Mouse (Mus musculus): ENCODE measurements at regions not wholly inside any gene's neighbourhood (a gene's known extent, or its start where the extent isn't known, plus 50 kb on each side); places are given as distances from the start of the nearest gene placed in this dataset.

- no peak for DNase-seq (ENCODE audit: extremely low spot score, low spot score)
Measured at GRCm38 (mm10) chr11:7944956-7945515, 719.3 kb downstream of the Tns3 start.

GRCm38 (mm10) chr11:7944373-7944772, 720.0 kb downstream of the Tns3 start:
- DNase-seq (ENCODE audit: extremely low spot score, low spot score) = no peak

DNA sequence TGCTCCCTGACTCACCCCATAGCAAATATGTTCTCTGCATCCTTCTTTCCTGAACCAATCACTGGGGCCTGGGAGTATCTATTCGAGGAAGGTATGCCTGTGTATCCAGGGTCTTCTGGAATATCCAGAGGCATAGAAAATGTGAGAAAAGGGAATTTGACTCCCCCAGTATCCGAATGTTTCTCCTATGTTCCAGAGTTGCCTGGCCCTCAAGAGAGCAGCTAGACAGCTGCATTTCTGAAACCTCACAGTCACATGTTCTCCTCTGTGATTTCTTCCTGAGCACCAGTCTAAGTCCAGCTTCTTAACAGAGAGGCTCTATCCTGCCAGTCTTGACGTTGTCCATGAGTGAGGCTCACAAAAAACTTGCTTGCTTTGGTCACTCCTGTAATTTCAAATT, 719.9 kb upstream of the Igfbp3 start:
- no peak for DNase-seq (ENCODE audit: extremely low spot score, low spot score)

DNA sequence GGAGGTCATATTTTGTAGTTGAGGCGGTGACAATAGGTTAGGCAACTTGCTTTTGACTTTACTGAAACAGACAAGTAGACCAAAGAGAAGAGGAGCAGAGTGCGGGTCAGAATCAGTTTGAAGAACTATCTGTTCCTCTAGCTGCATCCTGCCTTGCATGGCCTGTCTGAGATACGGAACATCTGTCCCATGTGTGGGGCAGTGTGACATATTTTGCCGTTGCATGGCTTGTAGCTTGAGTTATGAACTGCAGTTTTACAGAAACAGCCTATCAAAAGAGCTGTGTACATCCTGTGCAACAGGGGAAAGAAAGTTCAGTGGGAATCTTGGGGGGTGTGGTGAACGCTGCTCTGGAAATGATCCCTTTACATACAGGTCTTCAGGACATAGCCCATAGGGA, 718.9 kb upstream of the Igfbp3 start:
- no peak for DNase-seq (ENCODE audit: extremely low spot score, low spot score)

DNA sequence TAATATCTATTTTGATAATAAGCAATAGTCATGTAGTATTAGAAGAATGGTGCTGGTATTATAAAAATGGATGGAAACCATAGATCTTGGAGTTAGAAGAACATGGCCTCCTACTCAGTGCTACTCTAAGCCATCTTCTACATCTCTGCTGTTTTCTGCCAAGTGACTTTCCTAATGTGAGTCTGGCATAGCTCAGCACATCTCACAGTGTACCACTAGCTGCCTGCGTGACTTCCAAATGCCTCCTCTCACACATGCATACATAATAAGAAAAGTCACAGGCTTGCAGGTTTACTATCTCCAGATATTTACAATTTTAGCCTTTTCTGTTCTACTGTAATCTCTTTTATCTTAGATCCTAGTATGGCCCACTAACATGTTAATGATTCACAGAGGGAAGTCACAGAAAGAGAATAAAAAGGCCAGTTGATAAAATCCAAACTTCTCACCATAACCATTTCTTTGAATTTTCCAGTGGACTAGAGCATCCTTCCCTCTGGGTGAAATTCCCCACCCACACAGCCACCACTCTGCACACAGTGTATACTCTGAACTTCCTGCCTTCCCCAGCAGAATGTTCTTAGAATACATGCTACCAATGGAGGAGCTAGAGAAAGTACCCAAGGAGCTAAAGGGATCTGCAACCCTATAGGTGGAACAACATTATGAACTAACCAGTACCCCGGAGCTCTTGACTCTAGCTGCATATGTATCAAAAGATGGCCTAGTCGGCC, 717.5 kb upstream of the Igfbp3 start:
- DNase-seq (ENCODE audit: extremely low spot score, low spot score) = no peak

DNA sequence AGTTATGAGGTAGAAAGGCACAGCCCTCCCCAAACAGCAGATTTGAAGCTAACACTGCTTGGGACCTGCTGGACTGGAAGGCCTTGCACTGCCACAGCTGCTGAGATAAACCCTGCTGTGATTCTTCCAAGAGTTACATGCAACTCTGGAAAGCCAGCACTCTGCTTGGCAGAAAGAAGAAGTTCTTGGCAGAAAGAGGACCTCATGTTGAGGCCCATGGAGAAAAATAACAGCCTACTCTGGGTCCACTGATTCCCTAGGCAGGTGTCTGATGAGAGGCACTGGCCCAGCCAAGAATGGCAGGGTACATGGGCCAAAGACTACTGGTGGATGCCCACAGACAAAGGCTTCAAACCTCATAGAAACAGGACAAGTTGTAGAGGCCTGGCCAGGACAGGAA, 714.0 kb upstream of the Igfbp3 start:
- no peak for DNase-seq (ENCODE audit: extremely low spot score, low spot score)

- no peak for DNase-seq (ENCODE audit: extremely low spot score, low spot score)
Measured at GRCm38 (mm10) chr11:7912036-7912435, 698.3 kb upstream of the Igfbp3 start.

DNA sequence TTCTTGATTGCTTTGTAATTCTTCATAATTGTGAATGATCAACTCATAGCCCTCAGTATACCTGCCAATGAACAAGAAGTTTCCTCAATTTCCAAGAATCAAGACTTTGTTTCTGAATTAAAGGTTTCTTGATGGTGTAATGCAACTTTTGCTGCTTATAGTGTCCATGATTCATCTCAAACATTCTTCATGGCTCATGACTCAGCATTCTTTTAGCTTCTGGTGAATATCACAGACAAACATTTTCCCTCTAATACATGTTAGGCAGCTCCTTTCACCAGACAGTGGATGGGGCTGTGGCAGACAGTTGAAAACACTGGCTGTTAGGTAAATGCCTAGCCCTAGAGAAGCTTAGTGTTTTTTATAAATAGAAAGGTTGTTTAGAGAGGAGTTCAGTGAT, 686.5 kb upstream of the Igfbp3 start:
- DNase-seq (ENCODE audit: extremely low spot score, low spot score) = no peak

- DNase-seq (ENCODE audit: extremely low spot score, low spot score) = no peak
Measured at GRCm38 (mm10) chr11:7898204-7898603, 684.5 kb upstream of the Igfbp3 start.

DNA sequence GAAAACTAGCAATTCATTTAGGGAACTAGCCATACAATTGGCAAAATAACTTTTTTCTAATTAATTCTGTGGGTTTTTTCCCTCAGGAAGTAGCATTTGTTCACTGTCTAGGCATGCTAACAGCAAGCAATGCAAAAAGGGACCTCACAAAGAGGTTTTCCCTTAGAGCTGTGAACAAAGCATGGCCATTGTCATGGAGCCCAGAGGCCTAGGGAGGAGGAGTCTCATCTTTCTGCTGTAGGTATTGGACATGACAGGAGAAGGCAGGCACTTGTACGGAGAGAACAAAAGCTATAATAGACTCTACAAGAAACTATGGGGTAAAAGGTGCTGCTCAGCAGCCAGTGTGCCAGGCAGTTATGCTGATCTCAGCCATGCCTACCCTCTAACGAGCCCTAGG, 666.8 kb upstream of the Igfbp3 start:
- no peak for DNase-seq (ENCODE audit: extremely low spot score, low spot score)

- no peak for DNase-seq (ENCODE audit: extremely low spot score, low spot score)
Measured at GRCm38 (mm10) chr11:7864116-7864515, 650.4 kb upstream of the Igfbp3 start.

GRCm38 (mm10) chr11:7863711-7864110, 650.0 kb upstream of the Igfbp3 start:
- no peak for DNase-seq (ENCODE audit: extremely low spot score, low spot score)

DNA sequence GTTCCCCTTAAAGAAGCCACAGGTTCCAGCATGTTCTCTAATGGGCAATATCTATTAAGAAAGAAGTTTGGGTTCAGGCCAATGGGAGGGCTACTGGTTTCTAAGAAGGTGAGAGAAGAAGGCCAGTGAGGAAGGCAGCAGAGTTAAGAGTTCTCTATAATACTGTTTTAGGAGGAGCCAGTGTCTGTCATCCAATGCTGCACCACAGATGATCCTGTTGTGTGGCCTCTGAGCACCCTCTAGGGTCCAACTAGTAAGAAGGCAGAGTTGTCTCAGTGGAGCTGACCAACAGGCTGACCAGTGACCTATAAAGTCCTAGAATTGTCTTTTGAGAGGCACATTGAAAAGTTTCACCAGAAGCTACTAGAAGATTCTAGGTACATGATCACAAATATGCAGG, 648.8 kb upstream of the Igfbp3 start:
- DNase-seq (ENCODE audit: extremely low spot score, low spot score) = no peak

DNA sequence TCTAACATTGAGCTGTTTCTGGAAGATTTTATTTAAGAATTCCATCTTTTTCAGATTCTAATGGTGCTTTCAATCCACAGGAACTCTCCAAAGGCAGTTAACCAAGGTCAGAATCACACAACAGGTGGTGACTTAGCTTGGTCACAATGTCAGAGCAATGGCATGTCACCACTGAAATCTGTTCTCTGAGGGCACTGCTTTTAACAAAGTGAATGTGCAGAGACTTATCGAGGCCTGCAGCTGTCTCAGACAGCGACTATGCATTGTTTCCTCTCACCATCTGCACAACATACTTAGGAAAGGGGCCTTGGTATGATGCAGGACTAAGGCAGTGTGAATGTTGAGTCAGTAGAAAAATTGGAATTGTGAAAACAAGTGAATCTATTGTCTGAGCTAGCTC, 638.9 kb upstream of the Igfbp3 start:
- no peak for DNase-seq (ENCODE audit: extremely low spot score, low spot score)

DNA sequence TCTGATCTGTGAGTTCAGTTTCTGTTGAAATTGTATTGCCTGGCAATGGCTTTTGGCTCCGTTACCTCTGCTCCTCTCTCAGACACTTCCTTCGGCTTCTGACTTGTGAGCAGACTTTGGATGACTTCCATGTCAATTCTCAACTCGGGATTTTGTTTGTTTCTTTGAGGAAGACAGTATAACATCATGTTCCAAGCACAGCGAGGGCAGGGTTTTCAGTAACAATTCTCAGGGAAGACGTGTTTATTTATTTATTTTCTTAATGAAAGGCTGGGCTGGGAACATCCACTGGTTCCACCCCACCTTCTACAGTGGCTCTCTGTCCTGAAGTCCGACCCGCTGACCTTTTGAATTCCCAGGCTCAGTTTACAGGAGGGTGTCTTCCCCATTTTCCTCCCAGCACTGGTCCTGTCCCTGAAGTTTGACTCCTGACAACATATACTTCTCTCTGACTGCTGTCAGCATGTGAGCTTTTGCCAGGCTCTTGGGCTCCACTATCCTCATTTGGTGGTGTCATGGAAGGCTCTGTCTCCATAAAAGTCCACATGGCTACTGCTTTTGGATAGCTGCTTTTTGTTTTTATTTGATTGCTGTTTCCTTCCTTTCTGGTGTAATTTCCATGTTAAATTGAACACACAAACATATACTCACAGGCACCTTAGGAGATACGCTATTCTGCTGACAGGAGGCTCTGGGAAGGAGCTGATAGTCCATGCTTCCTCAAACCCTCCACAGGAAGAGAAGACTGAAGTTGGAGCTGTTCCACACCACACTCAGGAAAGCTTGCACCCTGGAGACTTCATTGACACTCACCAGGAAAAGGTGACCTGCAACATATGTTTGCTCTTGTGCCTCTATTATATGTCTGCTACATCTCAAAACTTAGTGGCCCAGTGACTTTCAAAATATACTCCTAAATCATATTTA, 624.9 kb upstream of the Igfbp3 start:
- no peak for DNase-seq (ENCODE audit: extremely low spot score, low spot score)

DNA sequence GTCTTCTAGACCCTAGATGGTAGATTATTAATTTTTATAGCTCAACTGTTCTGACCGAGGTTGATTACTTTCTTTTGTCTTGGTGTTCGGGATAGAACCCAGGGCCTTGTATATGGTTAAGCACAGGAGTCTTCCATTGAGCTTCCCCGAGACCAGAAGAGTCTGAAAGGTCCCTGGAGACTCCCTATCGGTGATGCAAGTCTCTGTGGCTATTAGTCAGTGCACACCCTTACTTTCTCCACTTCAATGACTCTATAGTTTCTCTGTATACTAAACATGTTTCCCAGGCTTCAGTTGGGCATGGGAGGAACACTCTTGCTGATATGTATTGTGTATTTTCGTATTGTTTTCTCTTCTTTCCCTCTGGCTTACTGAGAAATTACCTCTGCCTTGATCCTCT, 623.8 kb upstream of the Igfbp3 start:
- no peak for DNase-seq (ENCODE audit: extremely low spot score, low spot score)

DNA sequence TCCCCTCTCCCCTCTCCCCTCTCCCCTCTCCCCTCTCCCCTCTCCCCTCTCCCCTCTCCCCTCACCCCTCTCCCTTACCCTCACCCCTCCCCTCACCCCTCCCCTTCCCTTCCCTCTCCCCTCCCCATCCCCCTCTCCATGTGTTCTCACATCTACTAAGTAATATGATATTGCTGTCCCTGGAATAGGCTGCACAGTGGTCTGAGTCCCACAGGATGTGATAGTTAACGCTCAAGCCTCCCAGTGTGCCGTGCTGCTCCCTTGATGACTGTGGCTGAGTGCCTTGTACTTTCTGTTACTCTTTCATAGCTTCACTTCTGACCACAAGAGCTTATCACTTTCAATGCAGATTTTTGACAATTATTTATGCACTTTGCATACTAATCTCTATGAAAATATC, 620.4 kb upstream of the Igfbp3 start:
- DNase-seq (ENCODE audit: extremely low spot score, low spot score) = no peak

- no peak for DNase-seq (ENCODE audit: extremely low spot score, low spot score)
Measured at GRCm38 (mm10) chr11:7832376-7832775, 618.7 kb upstream of the Igfbp3 start.

- no peak for DNase-seq (ENCODE audit: extremely low spot score, low spot score)
Measured at GRCm38 (mm10) chr11:7829770-7830169, 616.0 kb upstream of the Igfbp3 start.

DNA sequence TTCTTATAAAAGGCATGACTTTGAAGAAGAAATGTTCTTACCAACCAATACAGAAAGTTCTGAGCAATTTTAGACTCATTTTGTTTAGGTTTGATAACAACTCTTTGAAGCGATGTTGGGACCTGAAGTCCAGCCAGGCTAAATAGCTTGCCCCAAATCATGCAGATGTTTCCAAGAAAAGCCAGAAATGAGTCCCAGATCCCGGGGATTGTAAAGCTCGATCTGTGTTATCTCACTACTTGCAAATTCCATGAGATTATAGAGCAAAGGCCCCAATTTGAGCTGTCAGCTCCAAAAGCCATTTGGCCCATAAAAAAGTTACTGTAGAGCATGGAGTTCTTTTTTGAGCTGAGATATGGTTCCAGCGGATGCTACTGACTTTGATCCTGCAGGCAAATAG, 614.3 kb upstream of the Igfbp3 start:
- DNase-seq (ENCODE audit: extremely low spot score, low spot score) = no peak

GRCm38 (mm10) chr11:7827402-7827801, 613.7 kb upstream of the Igfbp3 start:
- no peak for DNase-seq (ENCODE audit: extremely low spot score, low spot score)

- DNase-seq (ENCODE audit: extremely low spot score, low spot score) = no peak
Measured at GRCm38 (mm10) chr11:7815750-7816149, 602.0 kb upstream of the Igfbp3 start.

Measured in neural tube, embryonic 10.5 days (tissue).